Mouse (Mus musculus) CH12.LX (cell line): ENCODE measurements around the gene Rdh8. TPM values are rescaled to one million over a fixed set of nuclear protein-coding genes. Genes with fewer than 3 reads are reported as not detected.

Source experiments
- DNase-seq: peaks from one replicate; pipeline ENCODE4 v3.0.0-alpha.2; 2013; ENCODE audit errors: extremely low read depth
- H3K27ac ChIP-seq: 2 replicates; pipeline ENCODE4 v1.5.1; 2012; ENCODE audit warnings: low read depth, mild to moderate bottlenecking, control low read depth, moderate library complexity; ENCODE audit not compliant: insufficient read depth
- H3K27me3 ChIP-seq: replicated peaks from 2 replicates; pipeline ENCODE3; 2012; ENCODE audit warnings: inconsistent platforms
- H3K36me3 ChIP-seq, 2 experiments: replicated peaks in 1 of 2; 2 replicates each; pipeline versions ENCODE3 to v1.6.1; 2012; ENCODE audit warnings: inconsistent platforms in 1 of 2, low read length in 1 of 2, mild to moderate bottlenecking in 1 of 2, mixed read lengths in 1 of 2, moderate library complexity in 1 of 2; ENCODE audit not compliant: control insufficient read depth in 1 of 2, insufficient read depth in 1 of 2
- H3K4me1 ChIP-seq, 2 experiments: 2 replicates each; pipeline ENCODE4 v1.6.1; 2012; ENCODE audit warnings: inconsistent platforms in 1 of 2, moderate library complexity in 1 of 2; ENCODE audit not compliant: insufficient read depth in 2 of 2, control insufficient read depth in 1 of 2
- H3K4me2 ChIP-seq: 2 replicates; pipeline ENCODE4 v1.6.1; 2012; ENCODE audit warnings: low read depth, mild to moderate bottlenecking, control low read depth; ENCODE audit not compliant: poor library complexity, insufficient read depth, severe bottlenecking
- H3K4me3 ChIP-seq, 3 experiments: fragments of 150-350 bp in 1 of 3; sonication (generic) in 1 of 3; replicated peaks in 1 of 3; 2 replicates each; pipeline versions ENCODE3 to v1.5.1; 2011 to 2012; ENCODE audit warnings: low read depth in 2 of 3, low read length in 2 of 3, mild to moderate bottlenecking in 2 of 3, moderate library complexity in 2 of 3, control low read depth in 1 of 3, improper control_type of control experiment in 1 of 3, inconsistent platforms in 1 of 3, mixed read lengths in 1 of 3; ENCODE audit not compliant: poor library complexity in 1 of 3
- H3K79me2 ChIP-seq: replicated peaks from 2 replicates; pipeline ENCODE4 v1.6.1; 2012; ENCODE audit warnings: mild to moderate bottlenecking, moderate library complexity; ENCODE audit not compliant: control insufficient read depth, poor library complexity, insufficient read depth, severe bottlenecking; ENCODE audit errors: extremely low read depth
- H3K9ac ChIP-seq: 2 replicates; pipeline ENCODE4 v1.6.1; 2012; ENCODE audit warnings: low read depth, mild to moderate bottlenecking, control low read depth, moderate library complexity; ENCODE audit not compliant: insufficient read depth
- H3K9me3 ChIP-seq: replicated peaks from 2 replicates; pipeline ENCODE3; 2012; ENCODE audit warnings: low read length, inconsistent platforms, mixed read lengths
- CTCF ChIP-seq, 2 experiments: IDR thresholded peaks in 1 of 2; conservative IDR thresholded peaks in 1 of 2; 2 replicates each; pipeline ENCODE4 v1.5.1; 2011 to 2012; ENCODE audit warnings: low read depth in 2 of 2, low read length in 2 of 2, improper control_type of control experiment in 1 of 2, inconsistent platforms in 1 of 2, mild to moderate bottlenecking in 1 of 2, moderate library complexity in 1 of 2
- JUND ChIP-seq: conservative IDR thresholded peaks from 2 replicates; pipeline ENCODE4 v1.6.1; 2011; ENCODE audit warnings: low read depth, low read length, improper control_type of control experiment
- KAT2A ChIP-seq: IDR thresholded peaks from 2 replicates; pipeline ENCODE4 v1.6.1; 2012; ENCODE audit warnings: low read length, improper control_type of control experiment, inconsistent platforms; ENCODE audit not compliant: insufficient replicate concordance
- MAZ ChIP-seq: IDR thresholded peaks from 2 replicates; pipeline ENCODE4 v1.6.1; 2012; ENCODE audit warnings: low read depth, mild to moderate bottlenecking, inconsistent platforms, low read length, improper control_type of control experiment, moderate library complexity
- MXI1 ChIP-seq: IDR thresholded peaks from 2 replicates; pipeline ENCODE4 v1.6.1; 2011; ENCODE audit warnings: mild to moderate bottlenecking, low read depth, low read length, improper control_type of control experiment
- RAD21 ChIP-seq: IDR thresholded peaks from 2 replicates; pipeline ENCODE4 v1.6.1; 2011; ENCODE audit warnings: low read depth, mild to moderate bottlenecking, low read length, improper control_type of control experiment, moderate library complexity
- SIN3A ChIP-seq: IDR thresholded peaks from 2 replicates; pipeline ENCODE4 v1.6.1; 2012; ENCODE audit warnings: low read length, improper control_type of control experiment, inconsistent platforms
- SMC3 ChIP-seq: IDR thresholded peaks from 2 replicates; pipeline ENCODE4 v1.6.1; 2011; ENCODE audit warnings: low read depth, low read length, improper control_type of control experiment
- TCF12 ChIP-seq: IDR thresholded peaks from 2 replicates; pipeline ENCODE4 v1.6.1; 2014; ENCODE audit warnings: low read depth, mild to moderate bottlenecking, inconsistent platforms, low read length, improper control_type of control experiment
- USF2 ChIP-seq: conservative IDR thresholded peaks from 2 replicates; pipeline ENCODE4 v1.6.1; 2011; ENCODE audit warnings: low read depth, low read length, improper control_type of control experiment
- ZC3H11A ChIP-seq: IDR thresholded peaks from 2 replicates; pipeline ENCODE4 v1.6.1; 2012; ENCODE audit warnings: low read depth, mild to moderate bottlenecking, inconsistent platforms, low read length, improper control_type of control experiment
- ZMIZ1 ChIP-seq: IDR thresholded peaks from 2 replicates; pipeline ENCODE4 v1.6.1; 2012; ENCODE audit warnings: low read depth, mild to moderate bottlenecking, inconsistent platforms, low read length, improper control_type of control experiment
- dilution Hi-C: fragments of 300-500 bp; cut with MboI; formaldehyde crosslinking; loops from 2 replicates; pipeline ENCODE4 v1.14.3; 2020; ENCODE audit warnings: low sequenced_read_pairs; ENCODE audit not compliant: extremely low pct_unique_long_range_greater_than_20kb, extremely low pct_ligation_motif_present
- in situ Hi-C: fragments of 300-500 bp; cut with MboI; formaldehyde crosslinking; loops from 3 replicates; pipeline ENCODE4 v1.14.3; 2019; ENCODE audit warnings: low sequenced_read_pairs, low pct_ligation_motif_present, low pct_unique_long_range_greater_than_20kb, mixed read lengths
- polyA plus RNA-seq: library from polyadenylated mRNA; unstranded; fragments of >175 nt; gene quantifications from 2 replicates; pipeline ENCODE4 v1.2.1, GENCODE M21; 2012; ENCODE audit warnings: low read depth; ENCODE audit not compliant: insufficient read length
- total RNA-seq, 2 experiments: library from RNA; depleted of rRNA; stranded (reverse); fragments of 300-350 nt in 1 of 2; fragments of >200 nt in 1 of 2; gene quantifications; 2 replicates each; pipeline ENCODE4 v1.2.3; 2012 to 2014

Gene Rdh8
- total and polyA plus RNA-seq, 3 experiments: not detected

- TF ChIP-seq CTCF (conservative IDR thresholded peaks at IDR 0.05 in 1 of 2, IDR thresholded peaks at IDR 0.05 in 1 of 2; ENCODE audit: low read depth in 2 of 2, low read length in 2 of 2): peak; percentile 68 to 69
- TF ChIP-seq USF2: no peak
- peak; percentile 43 for TF ChIP-seq SMC3
- peak; percentile 40 for TF ChIP-seq RAD21
- H3K4me3 ChIP-seq: no peak overlapping the region
- H3K36me3 ChIP-seq: no peaks in the 10 kb centered on the region
- H3K4me1 ChIP-seq: no peaks in the 10 kb centered on the region
- no peak overlapping the region for H3K9ac ChIP-seq
- peaks cover 10% of the 10 kb centered on the region for H3K9me3 ChIP-seq
- dilution Hi-C loops (no loop called here), in situ Hi-C loops (no loop called here)
- no peaks in the 10 kb centered on the region for H3K79me2 ChIP-seq
- no peak for DNase-seq
- H3K27ac ChIP-seq: no peak overlapping the region
- H3K27me3 ChIP-seq: peaks cover 60% of the 10 kb centered on the region
- no peak overlapping the region for H3K4me2 ChIP-seq
Observed at GRCm38 (mm10) chr9:20842670-20843069, 24.4 kb downstream of the Rdh8 start.

- dilution Hi-C loops (no loop called here), in situ Hi-C loops (no loop called here)
- Histone ChIP-seq H3K4me3 (no peak overlapping the region), H3K79me2 (no peaks in the 10 kb centered on the region), H3K27me3 (peaks cover 78% of the 10 kb centered on the region), H3K9ac (no peak overlapping the region), H3K9me3 (no peaks in the 10 kb centered on the region), H3K27ac (no peak overlapping the region), H3K4me2 (no peak overlapping the region), H3K36me3 (no peaks in the 10 kb centered on the region), H3K4me1 (no peaks in the 10 kb centered on the region)
- TF ChIP-seq ZMIZ1 (no peak), TCF12 (no peak), SMC3 (no peak), USF2 (no peak), JUND (no peak), ZC3H11A (no peak), KAT2A (no peak), MAZ (no peak), MXI1 (no peak)
- DNase-seq: no peak
Observed at GRCm38 (mm10) chr9:20850179-20850578, 31.9 kb downstream of the Rdh8 start.

GRCm38 (mm10) chr9:20857131-20857530, 38.8 kb downstream of the Rdh8 start:
- H3K36me3 ChIP-seq: no peaks in the 10 kb centered on the region
- H3K9ac ChIP-seq: no peak overlapping the region
- H3K9me3 ChIP-seq: no peaks in the 10 kb centered on the region
- DNase-seq: peak; percentile 91
- peaks cover 65% of the 10 kb centered on the region for H3K27me3 ChIP-seq
- H3K27ac ChIP-seq: no peak overlapping the region
- in situ Hi-C loops (no loop called here), dilution Hi-C loops (no loop called here)
- peaks cover 5 to 7% of the 10 kb centered on the region in 2 experiments; a peak in 2 of 4 replicates for H3K4me1 ChIP-seq
- TF ChIP-seq JUND: no peak
- TF ChIP-seq SIN3A: peak; percentile 99
- peak; percentile 88 for TF ChIP-seq MXI1
- H3K4me3 ChIP-seq: no peak overlapping the region
- H3K79me2 ChIP-seq: no peaks in the 10 kb centered on the region
- H3K4me2 ChIP-seq: no peak overlapping the region
